Mouse (Mus musculus) right cerebral cortex, adult 2 months (tissue): ENCODE data around the gene Gm21904.
"Not testable (repeated sequence)": the region's sequence is repeated elsewhere in the genome, so short reads cannot be mapped to it uniquely, and the experiment has no call there.

Experiments
- DNase-seq, 2 experiments: peaks; one replicate each; pipeline ENCODE4 v3.0.0; 2021 to 2022; ENCODE audit warnings: low spot score in 2 of 2

The Gm21904 gene

GRCm38 (mm10) chrY:17846166-17846565, at the start of gene Gm21904:
Gm21904 (minus strand) TSS chrY:17846266.
- not testable (repeated sequence) for DNase-seq

- not testable (repeated sequence) for DNase-seq
These were observed 28.4 kb upstream of the Gm21904 start, which contains the start of the genes Gm20772 and Gm20831 for GRCm38 (mm10) chrY:17874441-17874840. Gm20772 (plus strand) TSS chrY:17874741. Gm20831 (plus strand) TSS chrY:17874741.
